Mouse (Mus musculus) MEL (cell line): ENCODE measurements around the gene Srrm2. TPM values are rescaled to one million over a fixed set of nuclear protein-coding genes. Genes with fewer than 3 reads are reported as not detected.

Experiments used
- DNase-seq: peaks from one replicate; pipeline ENCODE4 v3.0.0; 2011; ENCODE audit warnings: low read depth, low spot score
- H3K27ac ChIP-seq: 2 replicates; pipeline ENCODE4 v1.5.1; 2012; ENCODE audit warnings: low read depth, mild to moderate bottlenecking, control low read depth, low read length, moderate library complexity; ENCODE audit not compliant: control insufficient read depth
- H3K27me3 ChIP-seq, 2 experiments: fragments of 150-350 bp in 1 of 2; sonication (generic) in 1 of 2; 2 replicates each; pipeline ENCODE4 v1.6.1; 2012; ENCODE audit warnings: low read length in 2 of 2, mild to moderate bottlenecking in 2 of 2, improper control_type of control experiment in 1 of 2, moderate library complexity in 1 of 2; ENCODE audit not compliant: insufficient read depth in 2 of 2, control insufficient read depth in 1 of 2
- H3K36me3 ChIP-seq, 2 experiments: 2 replicates each; pipeline ENCODE4 v1.6.1; 2012 to 2014; ENCODE audit warnings: low read length in 2 of 2, improper control_type of control experiment in 1 of 2, inconsistent platforms in 1 of 2, mild to moderate bottlenecking in 1 of 2; ENCODE audit not compliant: insufficient read depth in 2 of 2, control insufficient read depth in 1 of 2
- H3K4me1 ChIP-seq, 2 experiments: fragments of 150-350 bp in 1 of 2; sonication (generic) in 1 of 2; 2 replicates each; pipeline ENCODE4 v1.6.1; 2012; ENCODE audit warnings: low read length in 2 of 2, improper control_type of control experiment in 1 of 2, mild to moderate bottlenecking in 1 of 2; ENCODE audit not compliant: insufficient read depth in 2 of 2, control insufficient read depth in 1 of 2
- H3K4me3 ChIP-seq, 2 experiments: fragments of 150-350 bp in 1 of 2; sonication (generic) in 1 of 2; 2 replicates each; pipeline ENCODE4 v1.5.1; 2012; ENCODE audit warnings: low read depth in 2 of 2, low read length in 2 of 2, mild to moderate bottlenecking in 2 of 2, moderate library complexity in 2 of 2, control low read depth in 1 of 2, improper control_type of control experiment in 1 of 2; ENCODE audit not compliant: control insufficient read depth in 1 of 2, insufficient read depth in 1 of 2
- H3K79me2 ChIP-seq: 2 replicates; pipeline ENCODE4 v1.6.1; 2012; ENCODE audit warnings: mild to moderate bottlenecking, low read length, moderate library complexity; ENCODE audit not compliant: control insufficient read depth, poor library complexity, insufficient read depth
- H3K9ac ChIP-seq: 2 replicates; pipeline ENCODE4 v1.6.1; 2012; ENCODE audit warnings: low read depth, mild to moderate bottlenecking, control low read depth, low read length, moderate library complexity; ENCODE audit not compliant: control insufficient read depth, poor library complexity, severe bottlenecking
- H3K9me3 ChIP-seq: fragments of 150-350 bp; sonication (generic); replicated peaks from 2 replicates; pipeline ENCODE4 v1.6.1; 2012; ENCODE audit warnings: mild to moderate bottlenecking, low read length, improper control_type of control experiment, moderate library complexity; ENCODE audit not compliant: insufficient read depth
- BHLHE40 ChIP-seq: IDR thresholded peaks from 2 replicates; pipeline ENCODE4 v1.6.1; 2012; ENCODE audit warnings: low read depth, mild to moderate bottlenecking, inconsistent platforms, low read length, improper control_type of control experiment, borderline replicate concordance
- E2F4 ChIP-seq: IDR thresholded peaks from 2 replicates; pipeline ENCODE4 v1.6.1; 2011; ENCODE audit warnings: low read depth, low read length, improper control_type of control experiment, borderline replicate concordance
- ELF1 ChIP-seq: IDR thresholded peaks from 2 replicates; pipeline ENCODE4 v1.6.1; 2014; ENCODE audit warnings: low read depth, mild to moderate bottlenecking, inconsistent platforms, low read length, improper control_type of control experiment, moderate library complexity
- EP300 ChIP-seq, 2 experiments: IDR thresholded peaks; 2 replicates each; pipeline ENCODE4 v1.6.1; 2011; ENCODE audit warnings: improper control_type of control experiment in 2 of 2, low read length in 2 of 2, low read depth in 1 of 2, mild to moderate bottlenecking in 1 of 2
- ETS1 ChIP-seq: IDR thresholded peaks from 2 replicates; pipeline ENCODE4 v1.6.1; 2012; ENCODE audit warnings: low read depth, mild to moderate bottlenecking, inconsistent platforms, low read length, improper control_type of control experiment, moderate library complexity
- GABPA ChIP-seq: IDR thresholded peaks from 2 replicates; pipeline ENCODE4 v1.6.1; 2012; ENCODE audit warnings: low read depth, mild to moderate bottlenecking, inconsistent platforms, low read length, improper control_type of control experiment, moderate library complexity
- HCFC1 ChIP-seq: IDR thresholded peaks from 2 replicates; pipeline ENCODE4 v1.6.1; 2012; ENCODE audit warnings: low read depth, mild to moderate bottlenecking, inconsistent platforms, low read length, improper control_type of control experiment, moderate library complexity
- JUND ChIP-seq: IDR thresholded peaks from 2 replicates; pipeline ENCODE4 v1.6.1; 2011; ENCODE audit warnings: low read depth, mild to moderate bottlenecking, improper control_type of control experiment, low read length
- KAT2A ChIP-seq: conservative IDR thresholded peaks from 2 replicates; pipeline ENCODE4 v1.6.1; 2012; ENCODE audit warnings: low read depth, low read length, improper control_type of control experiment, inconsistent platforms
- MAFK ChIP-seq: IDR thresholded peaks from 2 replicates; pipeline ENCODE4 v1.6.1; 2011; ENCODE audit warnings: low read depth, mild to moderate bottlenecking, low read length, improper control_type of control experiment, borderline replicate concordance
- MAZ ChIP-seq: IDR thresholded peaks from 2 replicates; pipeline ENCODE4 v1.6.1; 2012; ENCODE audit warnings: low read depth, mild to moderate bottlenecking, inconsistent platforms, low read length, improper control_type of control experiment
- MEF2A ChIP-seq: IDR thresholded peaks from 2 replicates; pipeline ENCODE4 v1.6.1; 2014; ENCODE audit warnings: low read depth, mild to moderate bottlenecking, inconsistent platforms, low read length, improper control_type of control experiment; ENCODE audit not compliant: poor library complexity, insufficient replicate concordance, severe bottlenecking; ENCODE audit errors: extremely low read depth
- MXI1 ChIP-seq: IDR thresholded peaks from 2 replicates; pipeline ENCODE4 v1.6.1; 2011; ENCODE audit warnings: mild to moderate bottlenecking, low read depth, low read length, improper control_type of control experiment
- MYB ChIP-seq: IDR thresholded peaks from 2 replicates; pipeline ENCODE4 v1.6.1; 2011; ENCODE audit warnings: mild to moderate bottlenecking, low read depth, low read length, improper control_type of control experiment
- NELFE ChIP-seq: IDR thresholded peaks from 2 replicates; pipeline ENCODE4 v1.6.1; 2011; ENCODE audit warnings: low read depth, low read length, improper control_type of control experiment
- NRF1 ChIP-seq: IDR thresholded peaks from 2 replicates; pipeline ENCODE4 v1.6.1; 2014; ENCODE audit warnings: low read depth, mild to moderate bottlenecking, inconsistent platforms, low read length, improper control_type of control experiment, moderate library complexity; ENCODE audit not compliant: poor library complexity, insufficient read depth, severe bottlenecking
- POLR2A ChIP-seq, 2 experiments: IDR thresholded peaks; 2 replicates each; pipeline ENCODE4 v1.6.1; 2011 to 2012; ENCODE audit warnings: low read length in 2 of 2, mild to moderate bottlenecking in 2 of 2, control low read depth in 1 of 2, improper control_type of control experiment in 1 of 2, low read depth in 1 of 2, moderate library complexity in 1 of 2; ENCODE audit not compliant: control insufficient read depth in 1 of 2, insufficient read depth in 1 of 2, poor library complexity in 1 of 2
- POLR2AphosphoS2 ChIP-seq: IDR thresholded peaks from 2 replicates; pipeline ENCODE4 v1.6.1; 2011; ENCODE audit warnings: low read length, improper control_type of control experiment
- RCOR1 ChIP-seq: IDR thresholded peaks from 2 replicates; pipeline ENCODE4 v1.6.1; 2012; ENCODE audit warnings: low read depth, mild to moderate bottlenecking, inconsistent platforms, low read length, improper control_type of control experiment
- SIN3A ChIP-seq: IDR thresholded peaks from 2 replicates; pipeline ENCODE4 v1.6.1; 2012; ENCODE audit warnings: low read length, improper control_type of control experiment, inconsistent platforms
- SMC3 ChIP-seq: IDR thresholded peaks from 2 replicates; pipeline ENCODE4 v1.6.1; 2011; ENCODE audit warnings: low read depth, low read length, improper control_type of control experiment
- TBP ChIP-seq: IDR thresholded peaks from 2 replicates; pipeline ENCODE4 v1.8.0; 2011; ENCODE audit warnings: low read depth, low read length, improper control_type of control experiment
- TCF12 ChIP-seq: IDR thresholded peaks from 2 replicates; pipeline ENCODE4 v1.6.1; 2014; ENCODE audit warnings: low read depth, mild to moderate bottlenecking, inconsistent platforms, low read length, improper control_type of control experiment, moderate library complexity
- UBTF ChIP-seq: IDR thresholded peaks from 2 replicates; pipeline ENCODE4 v1.6.1; 2012; ENCODE audit warnings: low read depth, mild to moderate bottlenecking, inconsistent platforms, low read length, improper control_type of control experiment, moderate library complexity, borderline replicate concordance; ENCODE audit not compliant: insufficient read depth
- USF1 ChIP-seq: IDR thresholded peaks from 2 replicates; pipeline ENCODE4 v1.6.1; 2014; ENCODE audit warnings: low read depth, mild to moderate bottlenecking, inconsistent platforms, low read length, improper control_type of control experiment, moderate library complexity
- ZMIZ1 ChIP-seq: IDR thresholded peaks from 2 replicates; pipeline ENCODE4 v1.6.1; 2012; ENCODE audit warnings: low read depth, mild to moderate bottlenecking, inconsistent platforms, low read length, improper control_type of control experiment, moderate library complexity
- ZNF384 ChIP-seq: IDR thresholded peaks from 2 replicates; pipeline ENCODE4 v1.6.1; 2012; ENCODE audit warnings: low read depth, mild to moderate bottlenecking, inconsistent platforms, low read length, improper control_type of control experiment
- polyA plus RNA-seq, 2 experiments: library from polyadenylated mRNA; stranded (reverse) in 1 of 2; unstranded in 1 of 2; fragments of >175 nt in 1 of 2; fragments of >200 nt in 1 of 2; gene quantifications; 2 replicates each; pipeline versions ENCODE4 v1.2.1 to v1.2.4; 2012; ENCODE audit warnings: low replicate concordance in 2 of 2, low read depth in 1 of 2; ENCODE audit not compliant: insufficient read length in 2 of 2, insufficient read depth in 1 of 2, missing spikeins in 1 of 2
- total RNA-seq: library from RNA; depleted of rRNA; stranded (reverse); fragments of 300-350 nt; gene quantifications from 2 replicates; pipeline ENCODE4 v1.2.3, GENCODE M21; 2012

Gene Srrm2
- total and polyA plus RNA-seq, 3 experiments, result 56.2 to 988 (median 505) TPM

- H3K27ac ChIP-seq, result no peak overlapping the region
- H3K9ac ChIP-seq, result peak overlapping the region; percentile 87
- TF ChIP-seq UBTF (no peak), RCOR1 (no peak), MEF2A (no peak), SMC3 (no peak), EP300 (IDR thresholded peaks at IDR 0.05; ENCODE audit: low read depth in 1 of 2, low read length in 2 of 2) (no peak), E2F4 (no peak), GABPA (no peak), MAZ (no peak), ETS1 (no peak)
- peak; percentile 54 for DNase-seq
- H3K4me1 ChIP-seq, result peaks cover 0 to 2% of the 10 kb centered on the region in 2 experiments; a peak in 1 of 4 replicates
- H3K4me3 ChIP-seq, result peak overlapping the region; percentile 50 to 83
- H3K36me3 ChIP-seq, result peaks cover 0 to 6% of the 10 kb centered on the region in 2 experiments; a peak in 2 of 4 replicates
- no peaks in the 10 kb centered on the region for H3K9me3 ChIP-seq
- H3K27me3 ChIP-seq, result no peaks in the 10 kb centered on the region
- H3K79me2 ChIP-seq, result peaks cover 2% of the 10 kb centered on the region; the same call in 1 of the 2 replicates
These were observed 19.4 kb upstream of the Srrm2 start for GRCm38 (mm10) chr17:23770896-23771283.

GRCm38 (mm10) chr17:23771284-23772218 lies 18.8 kb upstream of the Srrm2 start, which contains the start of gene Flywch1:
Flywch1 (minus strand) TSS chr17:23771602.
- DNase-seq, result peak; percentile 98
- TF ChIP-seq NELFE (peak; percentile 75), HCFC1 (peak; percentile 84), POLR2AphosphoS2 (no peak), ELF1 (peak; percentile 50), MEF2A (no peak), E2F4 (no peak), NRF1 (peak; percentile 92), BHLHE40 (no peak), SMC3 (no peak), POLR2A (IDR thresholded peaks at IDR 0.05; ENCODE audit: control insufficient read depth in 1 of 2, insufficient read depth in 1 of 2, low read depth in 1 of 2, low read length in 2 of 2, poor library complexity in 1 of 2) (peak; percentile 73 to 90), EP300 (IDR thresholded peaks at IDR 0.05; ENCODE audit: low read depth in 1 of 2, low read length in 2 of 2) (no peak), JUND (no peak), USF1 (no peak), ZMIZ1 (no peak), ZNF384 (no peak), MAZ (0 out of 2 replicates have a peak, but pooled peaks have one; percentile 15), ETS1 (no peak), RCOR1 (no peak; the same call in 1 of the 2 replicates), SIN3A (peak; percentile 95), MAFK (no peak), KAT2A (no peak), MYB (no peak), MXI1 (0 out of 2 replicates have a peak, but pooled peaks have one; percentile 14), TCF12 (peak; percentile 22; the same call in 1 of the 2 replicates), TBP (peak; percentile 74)

More at GRCm38 (mm10) chr17:23771284-23772218, 18.8 kb upstream of the Srrm2 start, which contains the start of gene Flywch1:
- Histone ChIP-seq H3K4me3 (peak within 1 kb of the TSS; percentile 50 to 83), H3K4me1 (peaks cover 0 to 2% of the 10 kb centered on the region in 2 experiments; a peak in 1 of 4 replicates), H3K9ac (peak within 1 kb of the TSS; percentile 87), H3K27ac (no peak within 1 kb of the TSS), H3K27me3 (no peaks in the 10 kb centered on the region), H3K79me2 (peaks cover 2% of the 10 kb centered on the region; the same call in 1 of the 2 replicates), H3K9me3 (no peaks in the 10 kb centered on the region), H3K36me3 (peaks cover 0 to 6% of the 10 kb centered on the region in 2 experiments; a peak in 2 of 4 replicates)
